Mouse (Mus musculus): ENCODE data around the gene Proser2. TPM values are rescaled to one million over a fixed set of nuclear protein-coding genes. Genes with fewer than 3 reads are reported as not detected.
A peak's percentile ranks its signal among the peaks of the same experiment; 100 is the strongest.

The Proser2 gene
- polyA plus RNA-seq, 1 experiment from 2014 or later, result 9.0 TPM

- 66% methylated on average over 19 of the region's 19 CpGs for WGBS
- Histone ChIP-seq H3K4me1 (replicated peaks; ENCODE audit: control insufficient read depth, insufficient read depth, low read length) (0 out of 2 replicates have a peak, but pooled peaks cover 3% of the 10 kb centered on the region), H3K4me3 (ENCODE audit: low read depth, low read length) (no peak overlapping the region), H3K9ac (ENCODE audit: low read depth, low read length) (no peak overlapping the region), H3K36me3 (ENCODE audit: control insufficient read depth, insufficient read depth) (no peaks in the 10 kb centered on the region), H3K4me2 (replicated peaks; ENCODE audit: low read depth) (no peak overlapping the region), H3K27ac (ENCODE audit: low read depth, low read length) (no peak overlapping the region), H3K27me3 (replicated peaks; ENCODE audit: control insufficient read depth, insufficient read depth, low read length) (no peaks in the 10 kb centered on the region), H3K9me3 (ENCODE audit: control insufficient read depth) (no peaks in the 10 kb centered on the region)
- ATAC-seq, result peak; percentile 55
- no peak for TF ChIP-seq CTCF (IDR thresholded peaks at IDR 0.05; ENCODE audit: low read depth)
Observed at GRCm38 (mm10) chr2:6085622-6086530, 44.1 kb downstream of the Proser2 start.

DNA sequence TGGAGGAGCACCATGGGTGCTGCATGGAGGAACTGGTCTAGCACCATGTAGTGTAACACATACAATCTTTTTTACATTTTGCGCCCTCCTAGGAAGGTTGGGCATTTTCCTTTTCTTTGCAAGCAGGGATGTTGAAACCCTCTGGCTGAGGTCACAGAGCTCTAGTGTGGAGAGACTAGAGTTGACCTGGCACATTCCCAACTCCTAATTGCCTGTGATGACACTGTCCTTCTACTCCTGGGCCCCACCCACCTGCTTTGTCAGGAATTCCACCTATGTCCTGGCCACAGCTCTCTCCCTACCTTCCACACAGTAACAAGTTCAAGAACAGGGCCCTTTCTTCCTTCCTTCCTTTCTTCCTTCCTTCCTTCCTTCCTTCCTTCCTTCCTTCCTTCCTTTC, 46.3 kb downstream of the Proser2 start:
- peak; percentile 35; the same call in 1 of the 2 replicates for ATAC-seq
- H3K27me3 ChIP-seq (replicated peaks; ENCODE audit: control insufficient read depth, insufficient read depth, low read length), result no peaks in the 10 kb centered on the region
- no peak overlapping the region for H3K27ac ChIP-seq (ENCODE audit: low read depth, low read length)
- H3K9me3 ChIP-seq (ENCODE audit: control insufficient read depth), result no peaks in the 10 kb centered on the region
- no peak overlapping the region for H3K4me3 ChIP-seq (ENCODE audit: low read depth, low read length)
- WGBS, result 80% methylated on average over 1 of the region's 1 CpGs
- TF ChIP-seq CTCF (IDR thresholded peaks at IDR 0.05; ENCODE audit: low read depth), result no peak
- no peaks in the 10 kb centered on the region for H3K36me3 ChIP-seq (ENCODE audit: control insufficient read depth, insufficient read depth)
- no peak overlapping the region for H3K4me2 ChIP-seq (replicated peaks; ENCODE audit: low read depth)
- no peak overlapping the region for H3K9ac ChIP-seq (ENCODE audit: low read depth, low read length)
- H3K4me1 ChIP-seq (replicated peaks; ENCODE audit: control insufficient read depth, insufficient read depth, low read length), result 0 out of 2 replicates have a peak, but pooled peaks cover 5% of the 10 kb centered on the region

- TF ChIP-seq CTCF (IDR thresholded peaks at IDR 0.05; ENCODE audit: low read depth), result no peak
- Histone ChIP-seq H3K9ac (ENCODE audit: low read depth, low read length) (no peak overlapping the region), H3K9me3 (ENCODE audit: control insufficient read depth) (no peaks in the 10 kb centered on the region), H3K4me3 (ENCODE audit: low read depth, low read length) (no peak overlapping the region), H3K4me2 (replicated peaks; ENCODE audit: low read depth) (no peak overlapping the region), H3K36me3 (ENCODE audit: control insufficient read depth, insufficient read depth) (no peaks in the 10 kb centered on the region), H3K4me1 (replicated peaks; ENCODE audit: control insufficient read depth, insufficient read depth, low read length) (0 out of 2 replicates have a peak, but pooled peaks cover 5% of the 10 kb centered on the region), H3K27ac (ENCODE audit: low read depth, low read length) (no peak overlapping the region), H3K27me3 (replicated peaks; ENCODE audit: control insufficient read depth, insufficient read depth, low read length) (no peaks in the 10 kb centered on the region)
- ATAC-seq, result no peak
- WGBS, result 80% methylated on average over 6 of the region's 6 CpGs
Observed at GRCm38 (mm10) chr2:6082615-6083014, 47.4 kb downstream of the Proser2 start.

- Histone ChIP-seq H3K9ac (ENCODE audit: low read depth, low read length) (no peak overlapping the region), H3K9me3 (ENCODE audit: control insufficient read depth) (no peaks in the 10 kb centered on the region), H3K36me3 (ENCODE audit: control insufficient read depth, insufficient read depth) (no peaks in the 10 kb centered on the region), H3K4me1 (replicated peaks; ENCODE audit: control insufficient read depth, insufficient read depth, low read length) (0 out of 2 replicates have a peak, but pooled peaks cover 5% of the 10 kb centered on the region), H3K4me2 (replicated peaks; ENCODE audit: low read depth) (peak overlapping the region; percentile 40), H3K4me3 (ENCODE audit: low read depth, low read length) (no peak overlapping the region), H3K27ac (ENCODE audit: low read depth, low read length) (peak overlapping the region; percentile 21; the same call in 1 of the 2 replicates), H3K27me3 (replicated peaks; ENCODE audit: control insufficient read depth, insufficient read depth, low read length) (no peaks in the 10 kb centered on the region)
- ATAC-seq, result peak; percentile 72
- TF ChIP-seq CTCF (IDR thresholded peaks at IDR 0.05; ENCODE audit: low read depth), result no peak
- WGBS, result 15% methylated on average over 8 of the region's 8 CpGs
Observed at GRCm38 (mm10) chr2:6081108-6081507, 48.9 kb downstream of the Proser2 start.

DNA sequence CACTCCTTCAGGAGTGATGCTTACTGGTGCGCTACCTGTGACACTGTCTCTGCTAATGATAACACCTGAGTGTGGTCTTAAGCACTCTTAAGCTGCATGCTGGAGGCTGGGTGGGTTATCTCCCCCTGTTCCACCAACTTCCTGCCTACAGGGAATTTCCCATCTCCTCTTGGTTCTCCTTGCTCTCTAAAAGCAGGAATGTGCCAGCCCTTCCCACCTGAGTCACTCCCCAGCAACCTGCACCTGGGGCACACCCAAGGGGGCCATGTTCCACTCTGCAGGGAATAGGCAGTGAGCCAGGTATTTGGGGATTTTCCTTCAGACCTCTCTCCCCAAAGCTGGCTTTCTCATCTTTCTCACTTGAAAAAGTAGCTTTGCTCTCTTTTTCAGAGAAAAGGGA, 50.0 kb downstream of the Proser2 start:
- ATAC-seq, result no peak
- Histone ChIP-seq H3K9ac (ENCODE audit: low read depth, low read length) (no peak overlapping the region), H3K4me1 (replicated peaks; ENCODE audit: control insufficient read depth, insufficient read depth, low read length) (0 out of 2 replicates have a peak, but pooled peaks cover 5% of the 10 kb centered on the region), H3K36me3 (ENCODE audit: control insufficient read depth, insufficient read depth) (no peaks in the 10 kb centered on the region), H3K4me2 (replicated peaks; ENCODE audit: low read depth) (no peak overlapping the region), H3K9me3 (ENCODE audit: control insufficient read depth) (no peaks in the 10 kb centered on the region), H3K27me3 (replicated peaks; ENCODE audit: control insufficient read depth, insufficient read depth, low read length) (no peaks in the 10 kb centered on the region), H3K4me3 (ENCODE audit: low read depth, low read length) (no peak overlapping the region), H3K27ac (ENCODE audit: low read depth, low read length) (no peak overlapping the region)
- TF ChIP-seq CTCF (IDR thresholded peaks at IDR 0.05; ENCODE audit: low read depth), result no peak
- WGBS, result 93% methylated on average over 1 of the region's 1 CpGs

GRCm38 (mm10) chr2:6075530-6075896, 54.5 kb downstream of the Proser2 start:
- H3K4me3 ChIP-seq (ENCODE audit: low read depth, low read length), result no peak overlapping the region
- no peaks in the 10 kb centered on the region for H3K27me3 ChIP-seq (replicated peaks; ENCODE audit: control insufficient read depth, insufficient read depth, low read length)
- 44% methylated on average over 1 of the region's 1 CpGs for WGBS
- H3K4me2 ChIP-seq (replicated peaks; ENCODE audit: low read depth), result no peak overlapping the region
- no peaks in the 10 kb centered on the region for H3K9me3 ChIP-seq (ENCODE audit: control insufficient read depth)
- peaks cover 11% of the 10 kb centered on the region; the same call in 1 of the 2 replicates for H3K4me1 ChIP-seq (replicated peaks; ENCODE audit: control insufficient read depth, insufficient read depth, low read length)
- no peak overlapping the region for H3K27ac ChIP-seq (ENCODE audit: low read depth, low read length)
- ATAC-seq, result no peak
- H3K9ac ChIP-seq (ENCODE audit: low read depth, low read length), result no peak overlapping the region
- TF ChIP-seq CTCF (IDR thresholded peaks at IDR 0.05; ENCODE audit: low read depth), result no peak
- H3K36me3 ChIP-seq (ENCODE audit: control insufficient read depth, insufficient read depth), result no peaks in the 10 kb centered on the region

Data from intestine, postnatal 0 days (tissue).